Mouse (Mus musculus) urinary bladder, postnatal 14 days (tissue): Measurements from ENCODE around the gene Krt77.

Experiments used
- DNase-seq: peaks from one replicate; pipeline ENCODE4 v3.0.0; 2021; ENCODE audit warnings: low spot score

Krt77 gene

DNA sequence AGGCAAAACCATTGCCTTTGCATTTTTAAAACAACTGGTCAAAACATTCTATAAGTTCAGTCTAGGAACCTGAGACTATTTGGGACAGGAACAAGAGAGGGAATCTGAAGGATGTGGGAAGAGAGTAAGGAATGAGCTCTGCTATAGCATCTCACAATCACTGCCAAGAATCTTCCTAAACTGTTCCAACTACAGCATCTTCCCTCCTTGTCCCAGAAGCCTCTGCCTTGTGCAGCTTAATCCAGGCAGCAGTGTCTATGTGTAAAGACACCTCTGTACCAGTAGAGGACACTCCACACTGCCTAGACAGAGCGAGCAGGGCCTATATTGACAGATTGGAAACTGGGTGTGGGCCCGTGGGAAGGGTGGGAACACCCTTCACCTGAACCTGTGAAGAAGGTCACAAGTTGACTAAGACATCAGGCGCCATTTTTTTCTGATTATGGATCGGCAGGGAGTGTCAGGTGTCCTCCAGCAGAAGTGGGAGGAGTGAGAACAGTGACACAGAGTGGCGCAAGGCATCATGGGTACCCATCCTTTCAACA is 34.6 kb downstream of the Krt77 start:
- DNase-seq, result no peak

- DNase-seq, result no peak
Observed at GRCm38 (mm10) chr15:101833131-101833530, 36.4 kb downstream of the Krt77 start.

- no peak for DNase-seq
Observed at GRCm38 (mm10) chr15:101829441-101829840, 40.1 kb downstream of the Krt77 start.

GRCm38 (mm10) chr15:101821786-101822185 is 47.7 kb downstream of the Krt77 start:
- DNase-seq, result no peak

GRCm38 (mm10) chr15:101817875-101818274 is 51.6 kb downstream of the Krt77 start, which contains the start of gene Krt2:
Gene Krt2, minus strand, starts transcription at chr15:101818169.
- no peak for DNase-seq
